Mouse (Mus musculus) bone marrow, adult 2 months (tissue): ENCODE measurements around the gene Adcy7. TPM values are rescaled to one million over a fixed set of nuclear protein-coding genes. Genes with fewer than 3 reads are reported as not detected.
A peak's percentile ranks its signal among the peaks of the same experiment; 100 is the strongest.

ENCODE experiments used
- H3K27ac ChIP-seq: fragments of 200-500 bp; 2 replicates; pipeline ENCODE4 v1.5.1; 2012; ENCODE audit warnings: low read depth, mild to moderate bottlenecking, control low read depth, inconsistent platforms, low read length; ENCODE audit not compliant: control insufficient read depth, poor library complexity, insufficient read depth
- H3K4me1 ChIP-seq: fragments of 200-500 bp; 2 replicates; pipeline ENCODE4 v1.6.1; 2011; ENCODE audit warnings: low read length; ENCODE audit not compliant: control insufficient read depth, insufficient read depth
- H3K4me3 ChIP-seq: fragments of 200-500 bp; replicated peaks from 2 replicates; pipeline ENCODE3; 2011; ENCODE audit warnings: mild to moderate bottlenecking, low read depth, low read length, control low read depth; ENCODE audit not compliant: control insufficient read depth
- CTCF ChIP-seq: fragments of 200-500 bp; IDR thresholded peaks from 2 replicates; pipeline ENCODE4 v1.5.1; 2011; ENCODE audit warnings: low read length, control low read depth; ENCODE audit not compliant: control insufficient read depth, insufficient read depth
- POLR2A ChIP-seq: fragments of 200-500 bp; IDR thresholded peaks from 2 replicates; pipeline ENCODE4 v1.6.1; 2011; ENCODE audit warnings: low read depth, mild to moderate bottlenecking, control low read depth, low read length, borderline replicate concordance; ENCODE audit not compliant: control insufficient read depth
- WGBS: fragments of 180-500 bp; shearing (Covaris S2); methylation state at CpG from one replicate; pipeline ENCODE4 v1.1.7; 2018; 5-methylcytosine and 5-hydroxymethylcytosine counted together
- polyA plus RNA-seq: library from polyadenylated mRNA; stranded (reverse); fragments of >200 nt; gene quantifications from 2 replicates; pipeline ENCODE4 v1.2.4, GENCODE M21; 2011; ENCODE audit warnings: low replicate concordance; ENCODE audit not compliant: missing spikeins, insufficient read depth, insufficient read length

Adcy7 gene
- polyA plus RNA-seq, 1 experiment: 66.8 TPM

DNA sequence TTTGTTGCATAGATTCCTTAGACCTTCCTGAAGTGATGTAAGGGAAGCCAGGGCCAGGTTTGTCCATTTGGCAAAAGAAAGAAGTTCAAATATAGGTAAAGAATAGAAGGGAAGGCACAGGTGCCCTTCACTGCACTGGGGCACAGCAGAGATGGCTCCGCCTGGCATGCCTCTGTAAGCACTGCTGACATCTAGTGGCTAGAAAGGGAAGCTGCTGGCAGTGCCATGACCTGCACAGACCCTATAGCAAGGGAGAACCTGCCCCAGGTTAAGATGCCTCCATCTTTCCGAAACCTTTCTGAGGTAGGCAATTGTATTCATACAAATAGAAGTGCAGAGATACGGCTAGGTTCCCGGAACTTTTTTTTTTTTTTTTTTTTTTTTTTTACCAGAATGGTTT, 27.9 kb upstream of the Adcy7 start:
- TF ChIP-seq POLR2A (no peak), CTCF (peak; percentile 95)
- WGBS: 78% methylated on average over 4 of the region's 4 CpGs
- H3K27ac ChIP-seq: no peak overlapping the region
- H3K4me3 ChIP-seq: no peak overlapping the region
- H3K4me1 ChIP-seq: no peaks in the 10 kb centered on the region; the same call in 1 of the 2 replicates

DNA sequence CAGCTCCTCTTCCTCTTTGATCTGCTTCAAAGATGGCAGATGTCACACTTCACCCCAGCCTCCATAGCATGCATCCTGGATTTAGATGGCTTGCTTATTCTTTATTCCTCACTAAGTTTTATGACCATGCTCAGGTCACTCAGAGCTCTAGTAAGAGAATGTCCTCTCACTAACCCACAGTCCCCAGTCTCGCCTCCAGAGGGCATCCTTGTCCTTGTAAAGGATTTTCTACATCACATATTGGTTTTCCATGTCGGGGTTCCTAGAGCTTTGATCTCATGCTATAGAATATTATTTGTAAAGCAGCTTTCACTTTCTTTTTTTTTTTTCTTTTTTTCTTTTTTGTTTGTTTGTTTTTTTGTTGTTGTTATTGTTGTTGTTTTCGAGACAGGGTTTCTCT, 19.4 kb upstream of the Adcy7 start:
- H3K4me3 ChIP-seq: no peak overlapping the region
- TF ChIP-seq CTCF (no peak), POLR2A (no peak)
- H3K27ac ChIP-seq: no peak overlapping the region
- no peaks in the 10 kb centered on the region for H3K4me1 ChIP-seq
- WGBS: 76% methylated on average over 3 of the region's 3 CpGs

DNA sequence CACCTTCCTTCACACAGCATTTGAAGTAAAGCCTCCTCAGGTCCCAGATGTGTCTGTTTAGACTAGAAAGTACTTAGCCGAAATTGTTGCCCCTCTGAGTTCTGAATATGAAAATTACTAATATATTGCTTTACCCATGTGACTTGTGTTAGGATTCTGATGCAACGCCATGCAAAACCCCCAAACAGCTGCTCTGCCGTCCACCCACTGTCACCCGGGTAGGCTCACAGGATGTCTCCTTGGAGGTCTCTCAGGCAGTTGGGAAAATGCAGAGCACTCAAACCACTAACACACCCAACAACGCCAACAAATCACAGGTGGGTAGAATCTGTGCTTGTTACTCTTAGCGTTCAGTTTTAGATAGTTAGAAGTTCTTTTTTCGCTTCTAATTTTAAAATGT, 17.2 kb upstream of the Adcy7 start:
- 78% methylated on average over 7 of the region's 7 CpGs for WGBS
- no peak overlapping the region for H3K4me3 ChIP-seq
- no peak overlapping the region for H3K27ac ChIP-seq
- no peaks in the 10 kb centered on the region for H3K4me1 ChIP-seq
- no peak for TF ChIP-seq POLR2A
- no peak for TF ChIP-seq CTCF

DNA sequence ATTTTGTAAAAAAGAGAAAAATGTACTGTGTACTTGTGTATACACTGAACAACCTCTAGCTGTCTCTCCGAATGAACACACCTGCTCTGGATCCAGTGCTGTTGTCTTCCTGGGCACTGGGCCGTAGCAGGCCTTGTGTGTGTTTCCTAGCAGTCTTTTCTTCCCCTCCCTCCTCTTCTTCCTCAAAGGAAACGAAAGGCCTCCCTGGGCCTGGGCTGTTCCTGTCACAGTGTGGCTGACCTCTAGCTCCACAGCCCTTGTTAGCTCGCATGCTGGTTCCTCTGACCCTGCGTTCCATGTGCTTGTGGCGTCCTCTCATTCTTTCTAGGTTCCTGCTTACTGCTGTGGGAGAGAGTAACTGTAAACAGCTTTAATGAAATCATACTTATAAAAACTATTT, 14.2 kb upstream of the Adcy7 start:
- H3K4me3 ChIP-seq: no peak overlapping the region
- H3K4me1 ChIP-seq: no peaks in the 10 kb centered on the region
- H3K27ac ChIP-seq: no peak overlapping the region
- no peak for TF ChIP-seq CTCF
- TF ChIP-seq POLR2A: no peak
- 66% methylated on average over 6 of the region's 6 CpGs for WGBS

DNA sequence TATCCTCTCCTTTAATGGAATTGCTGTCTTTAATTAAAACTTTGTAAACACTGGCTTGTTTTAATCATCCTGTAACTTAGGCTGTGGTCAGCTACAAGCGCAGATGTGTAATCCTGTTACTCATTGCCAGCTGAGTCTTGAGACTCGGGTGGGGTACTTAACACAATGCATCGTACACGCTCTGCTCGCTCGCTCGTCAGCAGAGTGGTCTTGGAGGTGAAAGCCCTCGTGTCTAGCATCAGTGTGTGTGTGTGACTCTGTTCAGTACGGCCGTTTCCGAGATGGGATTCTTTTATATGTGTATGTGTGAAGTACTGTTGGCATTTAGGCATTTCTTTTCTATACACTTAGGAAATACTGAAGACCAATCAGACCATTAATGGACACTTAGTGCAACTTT, 13.7 kb upstream of the Adcy7 start:
- Histone ChIP-seq H3K4me3 (no peak overlapping the region), H3K4me1 (no peaks in the 10 kb centered on the region), H3K27ac (no peak overlapping the region)
- TF ChIP-seq POLR2A (no peak), CTCF (no peak)
- 91% methylated on average over 11 of the region's 11 CpGs for WGBS

DNA sequence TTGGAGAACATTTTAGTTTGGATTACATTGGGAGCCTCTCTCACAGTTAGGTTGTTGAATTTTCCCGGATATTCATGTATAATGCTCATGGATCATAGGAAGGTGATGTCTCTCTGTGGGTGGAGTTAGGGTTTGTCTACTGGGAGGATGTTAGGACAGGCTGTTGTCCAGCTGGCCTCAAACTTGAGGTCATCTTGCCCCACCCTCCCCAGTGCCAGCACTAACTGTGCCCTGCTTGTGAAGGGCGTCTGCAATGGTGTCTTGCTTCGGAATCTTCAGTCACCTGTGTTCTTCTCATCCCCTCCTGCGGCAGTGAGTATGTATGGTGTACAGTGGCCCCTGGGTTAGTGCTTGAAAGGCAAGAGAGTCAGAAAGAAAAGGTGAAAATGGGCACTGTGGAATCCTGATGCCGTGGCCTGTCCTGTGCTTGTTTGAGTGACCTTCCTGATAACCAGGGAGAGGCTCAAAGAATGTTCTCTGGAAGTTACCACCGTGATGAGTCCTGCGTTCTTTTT, 11.7 kb upstream of the Adcy7 start:
- no peak overlapping the region for H3K27ac ChIP-seq
- no peak for TF ChIP-seq CTCF
- no peak for TF ChIP-seq POLR2A
- 91% methylated on average over 7 of the region's 7 CpGs for WGBS
- no peaks in the 10 kb centered on the region for H3K4me1 ChIP-seq
- no peak overlapping the region for H3K4me3 ChIP-seq

DNA sequence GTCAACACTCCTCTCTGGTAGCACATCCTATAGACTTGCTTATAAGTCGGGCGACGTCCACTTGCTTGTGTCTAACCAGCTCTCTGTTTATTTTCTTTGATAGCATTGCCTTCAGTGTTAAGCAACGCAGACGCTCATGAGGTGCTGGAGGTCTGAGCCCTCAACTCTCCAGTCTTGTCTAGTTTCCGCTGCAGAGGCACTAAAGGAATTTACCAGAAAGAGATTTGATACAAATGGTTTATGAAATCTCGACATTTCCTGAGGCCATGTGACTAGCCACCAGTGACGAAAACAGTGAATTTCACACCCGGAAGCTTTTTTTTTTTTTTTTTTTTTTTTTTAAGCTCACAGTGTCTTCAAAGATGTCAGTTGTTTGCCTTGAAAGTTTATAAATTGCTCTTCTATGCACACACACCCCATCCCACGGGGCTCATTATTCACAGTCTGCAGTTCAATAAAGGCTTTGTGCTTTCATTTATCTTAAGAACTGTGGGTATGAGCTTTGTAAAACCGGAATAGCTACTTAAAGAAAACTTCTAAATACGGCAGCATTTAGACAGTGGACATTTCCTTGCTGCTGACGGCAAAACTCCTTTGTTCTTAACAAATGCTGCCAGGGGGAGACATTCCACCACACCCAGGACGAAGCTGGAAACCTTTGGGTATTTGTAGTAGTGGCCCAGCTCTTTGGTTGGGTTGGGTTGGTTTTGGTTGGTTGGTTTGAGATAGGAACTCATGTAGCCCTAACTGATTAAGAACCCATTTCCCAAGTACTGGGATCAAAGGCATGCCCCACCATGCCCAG, 9.2 kb upstream of the Adcy7 start:
- 58% methylated on average over 14 of the region's 14 CpGs for WGBS
- H3K4me1 ChIP-seq: no peaks in the 10 kb centered on the region
- TF ChIP-seq POLR2A (no peak), CTCF (no peak)
- H3K4me3 ChIP-seq: no peak overlapping the region
- no peak overlapping the region for H3K27ac ChIP-seq

DNA sequence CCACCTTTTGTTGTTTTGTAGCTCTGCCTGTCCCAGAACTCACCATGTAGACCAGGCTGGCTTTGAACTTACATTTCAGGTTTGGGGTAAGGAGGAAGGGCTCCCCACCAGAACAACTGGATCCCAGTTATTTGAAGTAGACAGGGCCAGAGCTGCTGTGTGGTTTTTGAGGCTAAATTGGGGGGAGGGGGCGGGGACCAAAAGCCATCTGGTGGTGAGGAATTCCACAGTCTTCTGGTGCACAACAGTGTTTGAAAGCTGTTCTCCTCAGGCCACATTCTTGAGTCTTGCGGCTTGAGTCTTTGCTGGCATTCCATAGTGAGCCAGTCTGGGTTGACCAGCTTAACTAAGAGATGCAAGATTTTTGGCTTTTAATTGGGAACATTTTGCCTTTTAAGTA, 6.7 kb upstream of the Adcy7 start:
- Histone ChIP-seq H3K4me3 (no peak overlapping the region), H3K27ac (no peak overlapping the region), H3K4me1 (no peaks in the 10 kb centered on the region; the same call in 1 of the 2 replicates)
- 20% methylated on average over 2 of the region's 2 CpGs for WGBS
- no peak for TF ChIP-seq POLR2A
- TF ChIP-seq CTCF: no peak
